Mouse (Mus musculus): ENCODE measurements at regions not wholly inside any gene's neighbourhood (a gene's known extent, or its start where the extent isn't known, plus 50 kb on each side); places are given as distances from the start of the nearest gene placed in this dataset.

- DNase-seq, result no peak
These were observed 298.9 kb downstream of the Bcor start for GRCm38 (mm10) chrX:11861119-11861708.

GRCm38 (mm10) chrX:11861892-11862291 is 298.3 kb downstream of the Bcor start:
- DNase-seq, result no peak

- no peak for DNase-seq
These were observed 297.0 kb downstream of the Bcor start for GRCm38 (mm10) chrX:11863106-11863505.

- DNase-seq, result no peak
These were observed 286.2 kb downstream of the Bcor start for GRCm38 (mm10) chrX:11873913-11874312.

- DNase-seq, result no peak
These were observed 283.5 kb downstream of the Bcor start for GRCm38 (mm10) chrX:11876636-11877035.

GRCm38 (mm10) chrX:11878028-11878427 is 282.1 kb downstream of the Bcor start:
- no peak for DNase-seq

GRCm38 (mm10) chrX:11880972-11881371 is 279.2 kb downstream of the Bcor start:
- DNase-seq, result no peak

GRCm38 (mm10) chrX:11883738-11884716 is 276.1 kb downstream of the Bcor start:
- DNase-seq, result no peak

GRCm38 (mm10) chrX:11892396-11892795 is 267.8 kb downstream of the Bcor start:
- no peak for DNase-seq

GRCm38 (mm10) chrX:11893606-11894279 is 266.4 kb downstream of the Bcor start:
- peak in 1 of 2 experiments; percentile 5 for DNase-seq

- no peak for DNase-seq
These were observed 265.9 kb downstream of the Bcor start for GRCm38 (mm10) chrX:11894280-11894662.

- no peak for DNase-seq
These were observed 264.8 kb downstream of the Bcor start for GRCm38 (mm10) chrX:11895396-11895795.

- no peak for DNase-seq
These were observed 261.9 kb downstream of the Bcor start for GRCm38 (mm10) chrX:11898280-11898679.

GRCm38 (mm10) chrX:11899051-11899450 is 261.1 kb downstream of the Bcor start:
- DNase-seq, result no peak

- DNase-seq, result no peak
These were observed 260.2 kb downstream of the Bcor start for GRCm38 (mm10) chrX:11899914-11900313.

- no peak for DNase-seq
These were observed 258.4 kb downstream of the Bcor start for GRCm38 (mm10) chrX:11901791-11902190.

GRCm38 (mm10) chrX:11903116-11903700 is 256.9 kb downstream of the Bcor start:
- no peak for DNase-seq

GRCm38 (mm10) chrX:11905231-11905630 is 254.9 kb downstream of the Bcor start:
- no peak for DNase-seq

- DNase-seq, result no peak
These were observed 253.0 kb downstream of the Bcor start for GRCm38 (mm10) chrX:11907167-11907566.

GRCm38 (mm10) chrX:11915984-11916383 is 244.2 kb downstream of the Bcor start:
- DNase-seq, result no peak

GRCm38 (mm10) chrX:11920231-11920630 is 239.9 kb downstream of the Bcor start:
- no peak for DNase-seq

- DNase-seq, result no peak
These were observed 235.4 kb downstream of the Bcor start for GRCm38 (mm10) chrX:11924639-11925302.

All from thymus, adult 18-20 months (tissue).